Mouse (Mus musculus) liver, embryonic 14.5 days (tissue): Measurements from ENCODE around the gene Plin2.

ENCODE experiments used
- CTCF ChIP-seq: IDR thresholded peaks from 2 replicates; pipeline ENCODE4 v1.5.1; 2016; ENCODE audit warnings: antibody characterized with exemption, low read depth, control low read depth
- EP300 ChIP-seq: IDR thresholded peaks from 2 replicates; pipeline ENCODE4 v1.6.1; 2016; ENCODE audit warnings: antibody characterized with exemption, low read depth

GRCm38 (mm10) chr4:86679686-86680085 lies 9.8 kb upstream of the Plin2 start:
- TF ChIP-seq EP300, result no peak
- TF ChIP-seq CTCF, result no peak
